Mouse (Mus musculus) cerebellum, adult 2 months (tissue): ENCODE results near the gene Myod1.

Experiments
- CTCF ChIP-seq: fragments of 200-500 bp; IDR thresholded peaks from 2 replicates; pipeline ENCODE4 v1.5.1; 2011; ENCODE audit warnings: low read depth, mild to moderate bottlenecking, control low read depth, low read length, moderate library complexity, borderline replicate concordance; ENCODE audit not compliant: insufficient read depth
- POLR2A ChIP-seq: fragments of 200-500 bp; IDR thresholded peaks from 2 replicates; pipeline ENCODE4 v1.6.1; 2011; ENCODE audit warnings: low read length, control low read depth, borderline replicate concordance; ENCODE audit not compliant: insufficient read depth

DNA sequence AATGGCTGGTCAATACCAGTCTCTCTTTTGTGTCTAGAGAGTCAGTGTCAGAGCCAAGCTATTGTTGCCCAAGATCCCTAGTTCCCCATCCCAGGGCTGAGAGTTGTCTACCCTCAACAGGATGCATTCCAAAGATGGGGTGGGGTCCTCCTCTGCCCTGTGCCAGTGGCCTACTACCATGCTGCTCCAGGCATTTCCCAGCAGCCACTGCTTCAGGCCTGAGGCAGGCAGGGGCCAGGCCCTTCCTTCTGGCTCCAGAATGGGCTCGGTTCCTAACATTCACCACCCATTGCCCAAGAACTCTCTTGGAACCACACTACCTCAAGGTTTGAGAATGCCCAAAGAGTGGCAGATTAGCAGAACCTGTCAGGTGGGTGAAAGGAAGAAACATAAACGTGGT is 23.5 kb upstream of the Myod1 start:
- no peak for TF ChIP-seq POLR2A
- TF ChIP-seq CTCF, result no peak
